Mouse (Mus musculus) forebrain, embryonic 16.5 days (tissue): Measurements from ENCODE around the gene Alg14. TPM values are rescaled to one million over a fixed set of nuclear protein-coding genes. Genes with fewer than 3 reads are reported as not detected.

Source experiments
- polyA plus RNA-seq: library from polyadenylated mRNA; unstranded; fragments of >200 nt; fragmentation: Nextera tagmentation; extraction: Ambion mirVana; gene quantifications from 2 replicates; pipeline ENCODE4 v1.2.1, GENCODE M21; 2015

Alg14 gene
- polyA plus RNA-seq, 1 experiment from 2014 or later = 29.8 TPM

Other genes starting within 250 kb of the Alg14 start
- 18.5 and 23.2 TPM in 2 replicates for gene Rwdd3, start 120.1 kb upstream of the Alg14 start, polyA plus RNA-seq
- gene Tmem56, start 8.7 kb upstream of the Alg14 start, polyA plus RNA-seq = 3.5 and 3.8 TPM in 2 replicates
- 554 and 700 TPM in 2 replicates for gene Cnn3, start 134.7 kb downstream of the Alg14 start, polyA plus RNA-seq
- 0.37 and 0.98 TPM in 2 replicates for gene Slc44a3, start 240.6 kb downstream of the Alg14 start, polyA plus RNA-seq